Mouse (Mus musculus): ENCODE results near the gene Unc13d.

The Unc13d gene

DNA sequence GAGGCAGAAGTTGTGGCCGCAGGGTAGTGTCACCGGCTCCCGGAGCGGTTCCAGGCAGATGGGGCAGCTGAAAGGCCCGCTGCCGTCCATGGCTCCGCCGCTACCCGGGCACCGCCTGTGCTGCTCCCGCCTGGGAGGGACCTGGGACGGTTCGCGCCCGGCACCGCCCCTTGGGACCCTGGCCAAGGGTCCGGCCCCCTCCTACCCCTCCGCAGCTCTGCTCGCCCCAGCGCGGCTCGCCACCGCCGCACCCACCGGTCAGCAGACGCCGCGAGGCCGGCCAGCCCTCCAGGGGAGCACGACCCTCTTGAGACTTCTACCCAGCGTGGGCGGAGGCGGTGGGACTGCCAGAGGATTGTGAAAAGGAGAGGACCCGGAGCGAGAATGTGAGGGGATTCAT lies 32.4 kb upstream of the Unc13d start:
- Histone ChIP-seq H3K36me3 (ENCODE audit: insufficient read depth, low read length) (no peaks in the 10 kb centered on the region), H3K9me3 (ENCODE audit: low read length) (no peaks in the 10 kb centered on the region), H3K4me1 (replicated peaks; ENCODE audit: low read depth, low read length) (peaks cover 57% of the 10 kb centered on the region), H3K4me3 (replicated peaks; ENCODE audit: low read length) (peak overlapping the region; percentile 79), H3K27me3 (ENCODE audit: insufficient read depth, low read length) (peaks cover 73% of the 10 kb centered on the region)
- no peak for TF ChIP-seq POU5F1 (IDR thresholded peaks at IDR 0.05; ENCODE audit: borderline replicate concordance, low read length)
- no peak for TF ChIP-seq NANOG (IDR thresholded peaks at IDR 0.05; ENCODE audit: borderline replicate concordance, low read length)
- TF ChIP-seq CTCF (conservative IDR thresholded peaks at IDR 0.05; ENCODE audit: low read length), result no peak

DNA sequence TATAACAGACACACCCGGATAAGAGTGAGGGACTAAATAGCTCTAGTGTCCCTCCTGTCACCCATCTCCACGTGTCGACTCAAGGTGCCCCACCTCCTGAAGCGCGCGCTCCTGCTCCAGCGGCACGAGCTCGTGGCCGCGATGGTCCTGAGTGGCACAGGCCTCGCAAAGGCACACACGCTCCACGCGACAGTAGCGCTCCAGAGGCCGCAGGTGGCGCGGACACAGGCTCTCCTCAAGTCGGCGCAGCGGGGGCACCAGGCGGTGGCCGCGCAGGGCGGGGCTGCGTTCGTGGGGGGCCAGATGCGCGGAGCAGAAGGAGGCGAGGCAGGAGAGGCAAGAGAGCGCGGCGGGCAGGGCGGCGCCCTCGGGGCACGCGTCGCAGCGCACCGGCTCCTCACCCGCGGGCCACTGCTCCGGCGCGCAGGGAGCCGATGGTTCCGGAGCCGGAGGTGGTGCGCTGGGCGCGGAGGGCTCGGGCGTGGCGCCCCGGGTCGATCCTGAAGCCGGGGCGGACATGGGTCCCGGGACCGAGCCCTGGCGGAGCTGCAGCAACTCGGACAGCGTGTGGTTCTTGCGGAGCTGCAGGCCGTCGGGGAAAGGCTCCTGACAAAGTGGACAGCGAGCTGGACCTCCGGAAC lies 31.8 kb upstream of the Unc13d start:
- TF ChIP-seq POU5F1 (IDR thresholded peaks at IDR 0.05; ENCODE audit: borderline replicate concordance, low read length) (no peak), NANOG (IDR thresholded peaks at IDR 0.05; ENCODE audit: borderline replicate concordance, low read length) (no peak), CTCF (conservative IDR thresholded peaks at IDR 0.05; ENCODE audit: low read length) (no peak)
- H3K4me3 ChIP-seq (replicated peaks; ENCODE audit: low read length), result peak overlapping the region; percentile 79
- peaks cover 61% of the 10 kb centered on the region for H3K4me1 ChIP-seq (replicated peaks; ENCODE audit: low read depth, low read length)
- H3K36me3 ChIP-seq (ENCODE audit: insufficient read depth, low read length), result no peaks in the 10 kb centered on the region
- H3K9me3 ChIP-seq (ENCODE audit: low read length), result no peaks in the 10 kb centered on the region
- peaks cover 73% of the 10 kb centered on the region for H3K27me3 ChIP-seq (ENCODE audit: insufficient read depth, low read length)

DNA sequence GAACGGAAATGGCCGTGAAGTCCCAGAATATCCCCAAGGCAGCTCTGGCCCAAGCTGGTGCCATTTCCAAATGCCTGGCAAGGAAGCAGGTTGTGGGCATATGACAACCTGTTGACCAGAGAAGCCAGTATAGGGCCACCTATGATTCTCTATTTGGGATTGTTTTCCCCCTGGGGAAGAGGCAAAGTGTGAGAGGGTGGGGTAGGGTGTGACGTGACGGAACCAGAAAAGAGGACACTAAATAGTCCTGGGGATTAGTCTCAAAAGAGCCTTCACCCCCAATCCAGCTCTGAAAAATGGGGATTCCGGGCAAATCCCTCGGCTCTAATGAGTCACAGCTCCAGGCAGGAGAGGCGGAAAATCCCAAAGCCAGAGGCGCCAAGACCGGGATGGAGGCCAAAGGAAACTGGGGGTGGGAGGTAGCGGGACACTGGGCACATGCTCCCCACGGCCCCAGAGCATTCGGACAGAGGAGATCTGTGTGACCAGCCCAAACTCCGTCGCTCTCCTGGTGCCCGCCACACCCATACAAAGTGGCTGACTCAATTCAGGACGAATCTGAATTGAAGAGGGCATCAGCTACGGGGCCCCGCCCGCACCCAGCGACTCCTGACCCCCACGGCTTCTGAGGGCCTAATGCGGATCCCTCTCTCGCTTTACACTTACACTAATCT lies 30.8 kb upstream of the Unc13d start:
- TF ChIP-seq POU5F1 (IDR thresholded peaks at IDR 0.05; ENCODE audit: borderline replicate concordance, low read length) (no peak), CTCF (conservative IDR thresholded peaks at IDR 0.05; ENCODE audit: low read length) (no peak), NANOG (IDR thresholded peaks at IDR 0.05; ENCODE audit: borderline replicate concordance, low read length) (no peak)
- no peaks in the 10 kb centered on the region for H3K36me3 ChIP-seq (ENCODE audit: insufficient read depth, low read length)
- H3K27me3 ChIP-seq (ENCODE audit: insufficient read depth, low read length), result peaks cover 69% of the 10 kb centered on the region
- peaks cover 68% of the 10 kb centered on the region for H3K4me1 ChIP-seq (replicated peaks; ENCODE audit: low read depth, low read length)
- no peaks in the 10 kb centered on the region for H3K9me3 ChIP-seq (ENCODE audit: low read length)
- H3K4me3 ChIP-seq (replicated peaks; ENCODE audit: low read length), result peak overlapping the region; percentile 79

DNA sequence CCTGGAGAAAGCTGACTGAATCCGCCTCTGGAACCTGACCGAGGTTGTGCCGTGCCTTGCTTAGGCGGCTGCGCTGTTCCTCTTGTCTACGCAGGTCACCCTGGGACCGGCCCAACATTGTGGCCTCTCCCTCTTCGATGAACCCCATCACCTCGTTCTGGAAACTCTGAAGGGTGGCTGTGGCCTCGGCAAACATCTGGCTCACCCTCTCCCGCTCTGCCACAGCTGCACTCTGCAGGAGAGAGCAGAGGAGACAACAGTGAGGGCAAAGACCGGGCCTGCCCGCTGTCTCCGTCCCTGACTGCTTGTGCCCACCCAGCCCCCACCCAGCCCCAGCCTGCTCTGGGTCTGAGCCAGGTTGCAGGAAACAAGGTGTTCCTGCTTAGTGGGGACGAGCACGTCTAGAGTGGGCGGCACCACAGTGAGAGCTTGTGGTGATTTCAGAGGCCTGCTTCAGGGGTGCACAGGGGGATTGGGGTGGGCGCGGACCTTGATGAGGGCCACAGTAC lies 30.1 kb upstream of the Unc13d start:
- no peak for TF ChIP-seq POU5F1 (IDR thresholded peaks at IDR 0.05; ENCODE audit: borderline replicate concordance, low read length)
- no peak for TF ChIP-seq NANOG (IDR thresholded peaks at IDR 0.05; ENCODE audit: borderline replicate concordance, low read length)
- TF ChIP-seq CTCF (conservative IDR thresholded peaks at IDR 0.05; ENCODE audit: low read length), result no peak
- Histone ChIP-seq H3K4me3 (replicated peaks; ENCODE audit: low read length) (peak overlapping the region; percentile 79), H3K36me3 (ENCODE audit: insufficient read depth, low read length) (no peaks in the 10 kb centered on the region), H3K4me1 (replicated peaks; ENCODE audit: low read depth, low read length) (peaks cover 76% of the 10 kb centered on the region), H3K9me3 (ENCODE audit: low read length) (no peaks in the 10 kb centered on the region), H3K27me3 (ENCODE audit: insufficient read depth, low read length) (peaks cover 69% of the 10 kb centered on the region)

DNA sequence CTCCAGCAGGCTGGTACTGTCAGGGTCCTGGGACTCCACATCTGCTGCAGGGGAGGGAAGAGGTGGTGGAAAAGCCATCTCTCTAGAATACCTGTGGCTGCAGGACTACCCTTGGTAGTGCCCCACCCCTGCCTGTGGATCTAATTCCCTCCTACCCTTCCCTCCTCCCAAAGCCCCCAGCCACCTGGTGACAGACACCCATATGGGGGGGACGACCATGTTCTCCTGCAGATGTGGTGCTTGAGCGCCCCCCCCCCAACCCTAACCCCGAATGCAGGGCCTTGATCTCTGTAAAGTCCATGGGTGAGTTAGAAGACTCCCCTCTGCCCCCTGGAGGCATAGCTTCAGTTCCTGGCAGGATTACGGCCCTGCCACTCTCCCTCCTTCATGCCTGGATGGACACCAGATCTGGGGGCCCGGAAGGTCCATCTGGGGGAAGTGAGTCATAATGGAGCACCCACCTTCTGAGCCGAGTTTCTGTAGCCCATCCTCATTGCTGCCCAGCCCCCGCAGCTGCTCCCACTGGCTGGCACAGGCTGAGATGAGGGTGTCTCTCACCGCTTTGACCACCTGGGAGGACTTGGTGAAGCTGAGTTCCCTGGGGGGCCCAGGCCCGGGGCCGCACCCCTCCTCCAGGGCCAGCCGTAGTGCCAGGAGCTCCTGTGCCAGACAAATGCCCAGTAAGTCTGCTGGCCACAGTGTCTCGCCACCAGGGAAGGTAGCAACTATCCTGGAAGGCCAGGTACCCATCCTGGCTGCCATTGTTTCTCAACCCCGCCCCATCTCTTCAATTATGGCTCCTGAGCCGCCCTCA lies 29.4 kb upstream of the Unc13d start:
- Histone ChIP-seq H3K9me3 (ENCODE audit: low read length) (no peaks in the 10 kb centered on the region), H3K27me3 (ENCODE audit: insufficient read depth, low read length) (peaks cover 68% of the 10 kb centered on the region), H3K36me3 (ENCODE audit: insufficient read depth, low read length) (no peaks in the 10 kb centered on the region), H3K4me1 (replicated peaks; ENCODE audit: low read depth, low read length) (peaks cover 81% of the 10 kb centered on the region), H3K4me3 (replicated peaks; ENCODE audit: low read length) (peak overlapping the region; percentile 79)
- TF ChIP-seq CTCF (conservative IDR thresholded peaks at IDR 0.05; ENCODE audit: low read length), result no peak; the same call in 1 of the 2 replicates
- no peak for TF ChIP-seq POU5F1 (IDR thresholded peaks at IDR 0.05; ENCODE audit: borderline replicate concordance, low read length)
- TF ChIP-seq NANOG (IDR thresholded peaks at IDR 0.05; ENCODE audit: borderline replicate concordance, low read length), result no peak

DNA sequence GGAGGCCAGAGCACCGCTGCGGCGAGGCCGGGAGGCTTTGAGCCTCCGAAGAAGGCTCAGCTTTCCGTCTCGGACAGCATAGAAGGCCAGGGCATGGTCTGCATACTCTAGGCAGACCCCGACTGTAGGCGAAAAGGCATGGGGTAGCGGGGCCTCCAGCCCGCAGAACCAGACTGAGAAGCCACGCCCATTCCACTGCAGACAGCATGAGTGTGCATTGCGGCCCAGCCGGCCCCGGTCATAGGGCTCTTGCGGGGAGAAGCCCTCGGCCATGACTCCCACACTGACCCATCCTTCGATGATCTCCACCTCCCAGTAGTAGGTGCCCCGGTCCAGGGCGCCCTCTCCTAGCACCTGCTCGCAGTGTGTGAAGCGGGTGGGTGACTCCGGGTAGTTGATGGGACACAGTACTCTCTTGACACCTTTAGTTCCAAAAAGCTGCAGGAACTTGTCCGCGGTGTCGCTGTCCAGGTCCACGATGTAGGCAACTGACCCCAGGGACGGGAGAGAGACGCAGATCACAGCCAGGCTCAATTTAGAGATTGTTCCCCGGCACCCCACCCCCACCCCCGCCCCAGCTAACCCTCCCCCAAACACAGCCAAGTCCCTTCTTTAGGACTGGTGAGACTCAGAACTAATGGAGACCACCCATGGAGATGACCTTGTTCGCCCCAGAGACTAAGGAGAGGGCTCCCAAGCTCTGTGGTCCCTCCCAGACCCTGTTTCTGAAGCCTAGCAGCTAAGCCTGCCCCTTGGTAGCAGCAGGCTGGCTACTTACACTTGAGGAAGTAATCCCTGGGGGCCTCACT lies 28.6 kb upstream of the Unc13d start:
- peak overlapping the region; percentile 79 for H3K4me3 ChIP-seq (replicated peaks; ENCODE audit: low read length)
- peaks cover 60% of the 10 kb centered on the region for H3K27me3 ChIP-seq (ENCODE audit: insufficient read depth, low read length)
- TF ChIP-seq CTCF (conservative IDR thresholded peaks at IDR 0.05; ENCODE audit: low read length) (no peak), POU5F1 (IDR thresholded peaks at IDR 0.05; ENCODE audit: borderline replicate concordance, low read length) (no peak), NANOG (IDR thresholded peaks at IDR 0.05; ENCODE audit: borderline replicate concordance, low read length) (no peak)
- no peaks in the 10 kb centered on the region for H3K9me3 ChIP-seq (ENCODE audit: low read length)
- peaks cover 84% of the 10 kb centered on the region for H3K4me1 ChIP-seq (replicated peaks; ENCODE audit: low read depth, low read length)
- no peaks in the 10 kb centered on the region for H3K36me3 ChIP-seq (ENCODE audit: insufficient read depth, low read length)

DNA sequence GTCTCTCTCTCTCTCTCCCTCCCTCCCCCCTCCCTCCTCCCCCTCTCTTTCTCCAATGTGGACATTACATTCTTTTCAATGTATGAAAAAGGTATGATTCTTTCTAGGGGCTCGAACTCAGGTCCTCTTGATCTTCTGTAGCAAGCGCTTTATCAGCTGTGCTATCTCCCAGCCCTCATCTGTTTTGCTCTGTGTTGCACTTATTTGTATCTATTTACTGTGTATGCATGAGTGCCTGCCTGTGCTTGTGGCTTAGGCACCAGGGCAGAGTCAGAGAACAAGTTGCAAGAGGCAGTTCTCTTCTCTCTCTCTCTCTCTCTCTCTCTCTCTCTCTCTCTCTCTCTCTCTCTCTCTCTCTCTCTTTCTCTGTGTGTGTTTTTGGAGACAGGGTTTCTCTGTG lies 27.3 kb upstream of the Unc13d start:
- Histone ChIP-seq H3K27me3 (ENCODE audit: insufficient read depth, low read length) (peaks cover 47% of the 10 kb centered on the region), H3K36me3 (ENCODE audit: insufficient read depth, low read length) (no peaks in the 10 kb centered on the region), H3K4me3 (replicated peaks; ENCODE audit: low read length) (no peak overlapping the region), H3K4me1 (replicated peaks; ENCODE audit: low read depth, low read length) (peaks cover 90% of the 10 kb centered on the region), H3K9me3 (ENCODE audit: low read length) (no peaks in the 10 kb centered on the region)
- TF ChIP-seq NANOG (IDR thresholded peaks at IDR 0.05; ENCODE audit: borderline replicate concordance, low read length) (no peak), CTCF (conservative IDR thresholded peaks at IDR 0.05; ENCODE audit: low read length) (no peak), POU5F1 (IDR thresholded peaks at IDR 0.05; ENCODE audit: borderline replicate concordance, low read length) (no peak)

Measured in E14TG2a.4 (cell line).